In the genomic region with DNA sequence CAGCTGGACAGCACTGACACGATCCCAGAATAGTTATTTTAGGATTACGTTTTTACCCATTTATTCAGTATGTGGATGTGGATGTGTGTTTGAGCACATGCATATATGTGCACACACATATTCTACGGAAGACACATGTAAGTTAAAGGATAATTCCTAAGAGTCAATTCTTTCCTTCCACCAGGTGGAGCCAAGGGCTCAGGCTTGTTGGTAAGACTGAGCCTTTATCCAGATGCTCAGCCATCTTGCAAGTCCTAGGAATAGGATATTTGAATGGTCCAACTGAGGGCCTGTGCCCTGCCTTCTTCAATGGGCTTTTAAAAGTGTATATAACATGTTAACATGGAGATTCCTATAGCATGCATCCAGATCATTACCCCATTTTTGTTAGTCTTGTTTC, we compare ENCODE assay signal across 10 mouse cellular contexts. TPM values are rescaled to one million over a fixed set of nuclear protein-coding genes. Genes with fewer than 3 reads are reported as not detected.
A peak's percentile ranks its signal among the peaks of the same experiment; 100 is the strongest.
DNase-seq lines count a peak whose midpoint lies in the region; ATAC-seq lines count a peak whose summit lies in the region.
"Had no signal": no experiment of that assay in that cellular context is flagged by ENCODE, and none has a peak within 500 bp of the region (broad histone marks: within the 10 kb centered on the region; RNA-seq: fewer than 3 reads in every experiment).

No protein-coding gene starts in this region.

- H3K4me2 ChIP-seq in heart, embryonic 16.5 days (ENCODE audit: low read depth, low read length) = no peak overlapping the region
- H3K4me2 ChIP-seq: embryonic facial prominence, embryonic 13.5 days; liver, embryonic 13.5 days had no signal

- no peak overlapping the region for H3K4me3 ChIP-seq in heart, embryonic 16.5 days (ENCODE audit: low read length)
- H3K4me3 ChIP-seq: embryonic facial prominence, embryonic 13.5 days; liver, embryonic 13.5 days had no signal

- peak overlapping the region; percentile 62 for H3K27ac ChIP-seq in heart, embryonic 16.5 days (ENCODE audit: low read length)
- H3K27ac ChIP-seq: embryonic facial prominence, embryonic 13.5 days; liver, embryonic 13.5 days had no signal

- H3K36me3 ChIP-seq in heart, embryonic 16.5 days (ENCODE audit: control insufficient read depth, insufficient read depth) = peaks cover 20% of the 10 kb centered on the region
- H3K36me3 ChIP-seq: embryonic facial prominence, embryonic 13.5 days; liver, embryonic 13.5 days had no signal

- no peak for ATAC-seq in heart, embryonic 16.5 days (replicated peaks; ENCODE audit: extremely low read depth, insufficient read depth, low FRiP score)
- no peak for ATAC-seq in erythroblast, adult 5-6 weeks (replicated peaks; ENCODE audit: low FRiP score, poor library complexity, severe bottlenecking)

- H3K9me3 ChIP-seq in heart, embryonic 16.5 days (replicated peaks; ENCODE audit: control insufficient read depth, low read length) = no peaks in the 10 kb centered on the region
- H3K9me3 ChIP-seq: embryonic facial prominence, embryonic 13.5 days; liver, embryonic 13.5 days had no signal

- no peaks in the 10 kb centered on the region for H3K27me3 ChIP-seq in heart, embryonic 16.5 days (ENCODE audit: control insufficient read depth, insufficient read depth, low read length)
- H3K27me3 ChIP-seq: embryonic facial prominence, embryonic 13.5 days; liver, embryonic 13.5 days had no signal

- no peak overlapping the region for H3K9ac ChIP-seq in heart, embryonic 16.5 days (ENCODE audit: low read length)
- H3K9ac ChIP-seq: embryonic facial prominence, embryonic 13.5 days; liver, embryonic 13.5 days had no signal

- peaks cover 19% of the 10 kb centered on the region; the same call in 1 of the 2 replicates for H3K4me1 ChIP-seq in heart, embryonic 16.5 days (ENCODE audit: control insufficient read depth, insufficient read depth, low read length)
- H3K4me1 ChIP-seq: embryonic facial prominence, embryonic 13.5 days; liver, embryonic 13.5 days had no signal

- 75% methylated on average over 3 of the region's 3 CpGs for WGBS in heart, embryonic 16.5 days

- DNase-seq in heart, adult 8-10 months (ENCODE audit: low spot score) = no peak
- peak; percentile 51 for DNase-seq in thymus, postnatal 0 days (ENCODE audit: low spot score)
- DNase-seq in thymus, postnatal 10 days (ENCODE audit: low spot score in 2 of 2) = no peak
- DNase-seq in fat pad, adult 2 months (ENCODE audit: extremely low read depth, low read depth, low spot score) = peak; percentile 10
- DNase-seq in lung, postnatal 36 days = peak; percentile 58
- no peak for DNase-seq in urinary bladder, postnatal 4 days (ENCODE audit: low spot score in 2 of 2)
- DNase-seq: liver, embryonic 13.5 days had no signal

RNA-seq across cellular contexts. Expression of gene Mtr, which starts 38.8 kb away (rescaled TPM):
- polyA plus RNA-seq in heart, embryonic 16.5 days (2015; fragmentation: Nextera tagmentation; extraction: Ambion mirVana) = 11.4 and 11.9 TPM in 2 replicates
- 100 to 1,000 TPM in 2 of 4 experiments, 10 to 100 TPM in 2; 78.6 to 124 (median 104) TPM for total RNA-seq in heart, adult 8-10 months (2022)
- polyA plus RNA-seq in thymus, postnatal 0 days (2015; fragmentation: Nextera tagmentation; extraction: Ambion mirVana) = 15.7 and 17.6 TPM in 2 replicates
- 6.3 and 8.6 TPM in 2 replicates for total RNA-seq in erythroblast, adult 5-6 weeks (2015; ENCODE audit: low replicate concordance)
- total RNA-seq in erythroblast, adult 5-6 weeks (2017; ENCODE audit: low replicate concordance) = 13.0 and 15.8 TPM in 2 replicates

RNA-seq across cellular contexts. Expression of gene Actn2, which starts 43.9 kb away (rescaled TPM):
- polyA plus RNA-seq in heart, embryonic 16.5 days (2015; fragmentation: Nextera tagmentation; extraction: Ambion mirVana) = 1,874 and 1,903 TPM in 2 replicates
- 1,000 to 10,000 TPM; 1,621 to 2,329 (median 1,848) TPM for total RNA-seq in heart, adult 8-10 months (2022)
- polyA plus RNA-seq in thymus, postnatal 0 days (2015; fragmentation: Nextera tagmentation; extraction: Ambion mirVana) = 7.7 and 9.5 TPM in 2 replicates
- total RNA-seq in erythroblast, adult 5-6 weeks (2015; ENCODE audit: low replicate concordance) = not detected in 2 replicates
- total RNA-seq in erythroblast, adult 5-6 weeks (2017; ENCODE audit: low replicate concordance) = not detected in 2 replicates

Comparison
In these comparisons a context has a peak if more than half of its experiments do, and no peak if none do; other contexts are left out.
1. DNase-seq: peak in thymus, postnatal 0 days (single experiment), fat pad, adult 2 months (single experiment) and lung, postnatal 36 days (single experiment); none in heart, adult 8-10 months (single experiment), thymus, postnatal 10 days (0 of 2) and urinary bladder, postnatal 4 days (0 of 2).
2. RNA of gene Mtr, which starts 38.8 kb away (total RNA-seq): 78.6 to 124 TPM in heart, adult 8-10 months; 6.3 to 15.8 TPM in erythroblast, adult 5-6 weeks; every median in the first group is over 4 times any median in the second.
3. RNA of gene Actn2, which starts 43.9 kb away (total RNA-seq): 1,621 to 2,329 TPM in heart, adult 8-10 months; not detected in erythroblast, adult 5-6 weeks; every median in the first group is over 1,000 times any median in the second.